Mouse (Mus musculus): Measurements from ENCODE around the gene Timm8b. TPM values are rescaled to one million over a fixed set of nuclear protein-coding genes. Genes with fewer than 3 reads are reported as not detected.
"Not testable (repeated sequence)": the region's sequence is repeated elsewhere in the genome, so short reads cannot be mapped to it uniquely, and the experiment has no call there.

Timm8b gene
- polyA plus RNA-seq, 1 experiment from 2014 or later = 245 TPM

- no peak for ATAC-seq (ENCODE audit: low FRiP score, low TSS enrichment)
- Histone ChIP-seq H3K4me3 (ENCODE audit: low read length) (no peak overlapping the region), H3K4me2 (replicated peaks; ENCODE audit: low read depth, low read length) (peak overlapping the region; percentile 15; the same call in 1 of the 2 replicates), H3K9ac (replicated peaks; ENCODE audit: low read length) (no peak overlapping the region), H3K9me3 (ENCODE audit: low read length) (no peaks in the 10 kb centered on the region), H3K27ac (ENCODE audit: low read length) (no peak overlapping the region), H3K36me3 (ENCODE audit: insufficient read depth, low read length) (peaks cover 46% of the 10 kb centered on the region), H3K4me1 (ENCODE audit: insufficient read depth, low read length) (peaks cover 19% of the 10 kb centered on the region), H3K27me3 (ENCODE audit: insufficient read depth, low read length) (no peaks in the 10 kb centered on the region)
- 88% methylated on average over 6 of the region's 6 CpGs for WGBS
Observed at GRCm38 (mm10) chr9:50601536-50601935, 2.2 kb upstream of the Timm8b start.

GRCm38 (mm10) chr9:50602055-50602845, 1.5 kb upstream of the Timm8b start:
- Histone ChIP-seq H3K4me2 (replicated peaks; ENCODE audit: low read depth, low read length) (peak overlapping the region; percentile 94), H3K4me3 (ENCODE audit: low read length) (peak overlapping the region; percentile 93), H3K9ac (replicated peaks; ENCODE audit: low read length) (peak overlapping the region; percentile 93), H3K27me3 (ENCODE audit: insufficient read depth, low read length) (no peaks in the 10 kb centered on the region), H3K9me3 (ENCODE audit: low read length) (no peaks in the 10 kb centered on the region), H3K27ac (ENCODE audit: low read length) (no peak overlapping the region), H3K36me3 (ENCODE audit: insufficient read depth, low read length) (peaks cover 39% of the 10 kb centered on the region), H3K4me1 (ENCODE audit: insufficient read depth, low read length) (peaks cover 19% of the 10 kb centered on the region)
- ATAC-seq (ENCODE audit: low FRiP score, low TSS enrichment) = no peak
- 76% methylated on average over 7 of the region's 7 CpGs for WGBS

GRCm38 (mm10) chr9:50603998-50604324, 251 bp downstream of the Timm8b start:
- H3K4me2 ChIP-seq (replicated peaks; ENCODE audit: low read depth, low read length) = peak overlapping the region; percentile 94
- ATAC-seq (ENCODE audit: low FRiP score, low TSS enrichment) = peak; percentile 92
- peaks cover 19% of the 10 kb centered on the region for H3K4me1 ChIP-seq (ENCODE audit: insufficient read depth, low read length)
- H3K36me3 ChIP-seq (ENCODE audit: insufficient read depth, low read length) = peaks cover 34% of the 10 kb centered on the region; the same call in 1 of the 2 replicates
- peak overlapping the region; percentile 93 for H3K9ac ChIP-seq (replicated peaks; ENCODE audit: low read length)
- H3K9me3 ChIP-seq (ENCODE audit: low read length) = no peaks in the 10 kb centered on the region
- peak overlapping the region; percentile 93 for H3K4me3 ChIP-seq (ENCODE audit: low read length)
- H3K27ac ChIP-seq (ENCODE audit: low read length) = peak overlapping the region; percentile 92
- H3K27me3 ChIP-seq (ENCODE audit: insufficient read depth, low read length) = no peaks in the 10 kb centered on the region
- WGBS = under 1% methylated on average over 24 of the region's 24 CpGs

GRCm38 (mm10) chr9:50604338-50604737, 628 bp downstream of the Timm8b start:
- H3K27me3 ChIP-seq (ENCODE audit: insufficient read depth, low read length) = no peaks in the 10 kb centered on the region
- no peak; the same call in 1 of the 2 replicates for ATAC-seq (ENCODE audit: low FRiP score, low TSS enrichment)
- WGBS = under 1% methylated on average over 6 of the region's 6 CpGs
- H3K9ac ChIP-seq (replicated peaks; ENCODE audit: low read length) = peak overlapping the region; percentile 93
- no peaks in the 10 kb centered on the region for H3K9me3 ChIP-seq (ENCODE audit: low read length)
- H3K27ac ChIP-seq (ENCODE audit: low read length) = peak overlapping the region; percentile 92
- peak overlapping the region; percentile 93 for H3K4me3 ChIP-seq (ENCODE audit: low read length)
- H3K4me1 ChIP-seq (ENCODE audit: insufficient read depth, low read length) = peaks cover 19% of the 10 kb centered on the region
- H3K36me3 ChIP-seq (ENCODE audit: insufficient read depth, low read length) = peaks cover 32% of the 10 kb centered on the region; the same call in 1 of the 2 replicates
- H3K4me2 ChIP-seq (replicated peaks; ENCODE audit: low read depth, low read length) = peak overlapping the region; percentile 94

GRCm38 (mm10) chr9:50612115-50612514, 8.4 kb downstream of the Timm8b start:
- Histone ChIP-seq H3K27ac (ENCODE audit: low read length) (no peak overlapping the region), H3K4me1 (ENCODE audit: insufficient read depth, low read length) (peaks cover 9% of the 10 kb centered on the region), H3K9me3 (ENCODE audit: low read length) (no peaks in the 10 kb centered on the region), H3K27me3 (ENCODE audit: insufficient read depth, low read length) (no peaks in the 10 kb centered on the region), H3K9ac (replicated peaks; ENCODE audit: low read length) (no peak overlapping the region), H3K36me3 (ENCODE audit: insufficient read depth, low read length) (peaks cover 55% of the 10 kb centered on the region), H3K4me3 (ENCODE audit: low read length) (no peak overlapping the region), H3K4me2 (replicated peaks; ENCODE audit: low read depth, low read length) (no peak overlapping the region)
- WGBS = 83% methylated on average over 4 of the region's 4 CpGs
- ATAC-seq (ENCODE audit: low FRiP score, low TSS enrichment) = no peak

GRCm38 (mm10) chr9:50616161-50616560, 12.5 kb downstream of the Timm8b start:
- peak overlapping the region; percentile 100 for H3K4me3 ChIP-seq (ENCODE audit: low read length)
- peak overlapping the region; percentile 68 for H3K4me2 ChIP-seq (replicated peaks; ENCODE audit: low read depth, low read length)
- peak overlapping the region; percentile 97 for H3K27ac ChIP-seq (ENCODE audit: low read length)
- H3K9ac ChIP-seq (replicated peaks; ENCODE audit: low read length) = peak overlapping the region; percentile 98
- 33% methylated on average over 11 of the region's 11 CpGs for WGBS
- ATAC-seq (ENCODE audit: low FRiP score, low TSS enrichment) = no peak
- no peaks in the 10 kb centered on the region for H3K27me3 ChIP-seq (ENCODE audit: insufficient read depth, low read length)
- peaks cover 9% of the 10 kb centered on the region for H3K4me1 ChIP-seq (ENCODE audit: insufficient read depth, low read length)
- H3K9me3 ChIP-seq (ENCODE audit: low read length) = no peaks in the 10 kb centered on the region
- H3K36me3 ChIP-seq (ENCODE audit: insufficient read depth, low read length) = peaks cover 28% of the 10 kb centered on the region

GRCm38 (mm10) chr9:50616766-50617603, 13.3 kb downstream of the Timm8b start, which contains the start of the genes Pih1d2 and Nkapd1:
Gene Pih1d2 (plus strand): TSS chr9:50617321.
Gene Nkapd1 (minus strand): TSS chr9:50617464.
- H3K4me1 ChIP-seq (ENCODE audit: insufficient read depth, low read length) = peaks cover 9% of the 10 kb centered on the region
- peak; percentile 96 for ATAC-seq (ENCODE audit: low FRiP score, low TSS enrichment)
- peaks cover 23% of the 10 kb centered on the region for H3K36me3 ChIP-seq (ENCODE audit: insufficient read depth, low read length)
- H3K9me3 ChIP-seq (ENCODE audit: low read length) = no peaks in the 10 kb centered on the region
- H3K9ac ChIP-seq (replicated peaks; ENCODE audit: low read length) = peak within 1 kb of the TSS; percentile 98
- under 1% methylated on average over 80 of the region's 81 CpGs for WGBS
- peak within 1 kb of the TSS; percentile 68 for H3K4me2 ChIP-seq (replicated peaks; ENCODE audit: low read depth, low read length)
- peak within 1 kb of the TSS; percentile 97 for H3K27ac ChIP-seq (ENCODE audit: low read length)
- H3K27me3 ChIP-seq (ENCODE audit: insufficient read depth, low read length) = no peaks in the 10 kb centered on the region
- peak within 1 kb of the TSS; percentile 100 for H3K4me3 ChIP-seq (ENCODE audit: low read length)

- Histone ChIP-seq H3K4me3 (ENCODE audit: low read length) (peak overlapping the region; percentile 100), H3K27ac (ENCODE audit: low read length) (no peak overlapping the region), H3K4me2 (replicated peaks; ENCODE audit: low read depth, low read length) (peak overlapping the region; percentile 68), H3K36me3 (ENCODE audit: insufficient read depth, low read length) (peaks cover 19% of the 10 kb centered on the region), H3K9me3 (ENCODE audit: low read length) (no peaks in the 10 kb centered on the region), H3K4me1 (ENCODE audit: insufficient read depth, low read length) (peaks cover 9% of the 10 kb centered on the region), H3K27me3 (ENCODE audit: insufficient read depth, low read length) (no peaks in the 10 kb centered on the region), H3K9ac (replicated peaks; ENCODE audit: low read length) (no peak overlapping the region)
- WGBS = 59% methylated on average over 9 of the region's 9 CpGs
- no peak for ATAC-seq (ENCODE audit: low FRiP score, low TSS enrichment)
Observed at GRCm38 (mm10) chr9:50617794-50618330, 14.2 kb downstream of the Timm8b start.

GRCm38 (mm10) chr9:50630903-50631302, 27.2 kb downstream of the Timm8b start:
- peaks cover 22% of the 10 kb centered on the region for H3K36me3 ChIP-seq (ENCODE audit: insufficient read depth, low read length)
- H3K9ac ChIP-seq (replicated peaks; ENCODE audit: low read length); H3K4me2 ChIP-seq (replicated peaks; ENCODE audit: low read depth, low read length); H3K27ac ChIP-seq (ENCODE audit: low read length); H3K4me3 ChIP-seq (ENCODE audit: low read length); H3K27me3 ChIP-seq (ENCODE audit: insufficient read depth, low read length); ATAC-seq (ENCODE audit: low FRiP score, low TSS enrichment); H3K9me3 ChIP-seq (ENCODE audit: low read length); H3K4me1 ChIP-seq (ENCODE audit: insufficient read depth, low read length): not testable (repeated sequence)
- WGBS = 91% methylated on average over 6 of the region's 8 CpGs

Measured in kidney, embryonic 16.5 days (tissue).